Mouse (Mus musculus): ENCODE data around the gene Zfp213. TPM values are rescaled to one million over a fixed set of nuclear protein-coding genes. Genes with fewer than 3 reads are reported as not detected.
"Not testable (repeated sequence)": the region's sequence is repeated elsewhere in the genome, so short reads cannot be mapped to it uniquely, and the experiment has no call there.

Gene Zfp213
- polyA plus RNA-seq, 1 experiment from 2014 or later = 17.8 TPM

- Histone ChIP-seq H3K27me3 (peaks cover 34% of the 10 kb centered on the region), H3K4me1 (peaks cover 14% of the 10 kb centered on the region)
- not testable (repeated sequence) for H3K4me2 ChIP-seq (replicated peaks); ATAC-seq (ENCODE audit: insufficient number of reproducible peaks, low FRiP score, low TSS enrichment, low read depth); H3K36me3 ChIP-seq; H3K9me3 ChIP-seq (replicated peaks); H3K4me3 ChIP-seq (replicated peaks); H3K9ac ChIP-seq; H3K27ac ChIP-seq (replicated peaks)
- WGBS = 4% methylated on average over 11 of the region's 23 CpGs
Observed at GRCm38 (mm10) chr17:23533591-23534490, 30.2 kb downstream of the Zfp213 start.

- 26% methylated on average over 1 of the region's 1 CpGs for WGBS
- not testable (repeated sequence) for H3K36me3 ChIP-seq; ATAC-seq (ENCODE audit: insufficient number of reproducible peaks, low FRiP score, low TSS enrichment, low read depth)
Observed at GRCm38 (mm10) chr17:23531408-23531807, 32.6 kb downstream of the Zfp213 start.

GRCm38 (mm10) chr17:23522941-23523732 is 40.9 kb downstream of the Zfp213 start:
- H3K9ac ChIP-seq; H3K9me3 ChIP-seq (replicated peaks); H3K27me3 ChIP-seq; H3K36me3 ChIP-seq; ATAC-seq (ENCODE audit: insufficient number of reproducible peaks, low FRiP score, low TSS enrichment, low read depth); H3K4me1 ChIP-seq; H3K4me2 ChIP-seq (replicated peaks); H3K4me3 ChIP-seq (replicated peaks); H3K27ac ChIP-seq (replicated peaks): not testable (repeated sequence)
- WGBS = 70% methylated on average over 30 of the region's 30 CpGs

More at GRCm38 (mm10) chr17:23531408-23531807, 32.6 kb downstream of the Zfp213 start:
- not testable (repeated sequence) for H3K27ac ChIP-seq (replicated peaks); H3K9me3 ChIP-seq (replicated peaks); H3K4me2 ChIP-seq (replicated peaks); H3K4me1 ChIP-seq; H3K9ac ChIP-seq; H3K4me3 ChIP-seq (replicated peaks)
- H3K27me3 ChIP-seq = peaks cover 16% of the 10 kb centered on the region

GRCm38 (mm10) chr17:23518701-23519423 is 45.2 kb downstream of the Zfp213 start:
- Histone ChIP-seq H3K36me3 (no peaks in the 10 kb centered on the region), H3K4me1 (no peaks in the 10 kb centered on the region), H3K4me3 (replicated peaks) (no peak overlapping the region), H3K27ac (replicated peaks) (no peak overlapping the region), H3K9me3 (replicated peaks) (0 out of 2 replicates have a peak, but pooled peaks cover 4% of the 10 kb centered on the region), H3K27me3 (no peaks in the 10 kb centered on the region), H3K4me2 (replicated peaks) (no peak overlapping the region), H3K9ac (no peak overlapping the region)
- WGBS = 67% methylated on average over 2 of the region's 2 CpGs
- ATAC-seq (ENCODE audit: insufficient number of reproducible peaks, low FRiP score, low TSS enrichment, low read depth) = peak; percentile 39; the same call in 1 of the 2 replicates

Other genes starting within 250 kb of the Zfp213 start
- not detected in 2 replicates for gene Vmn2r115, start 220.5 kb downstream of the Zfp213 start, polyA plus RNA-seq (2015; fragmentation: Nextera tagmentation; extraction: Ambion mirVana)
- not detected in 2 replicates for gene Vmn2r116, start 179.6 kb downstream of the Zfp213 start, polyA plus RNA-seq (2015; fragmentation: Nextera tagmentation; extraction: Ambion mirVana)
- not detected in 2 replicates for gene Vmn2r117, start 84.5 kb downstream of the Zfp213 start, polyA plus RNA-seq (2015; fragmentation: Nextera tagmentation; extraction: Ambion mirVana)
- gene Zfp13, start 35.2 kb upstream of the Zfp213 start, polyA plus RNA-seq (2015; fragmentation: Nextera tagmentation; extraction: Ambion mirVana) = 13.4 and 14.1 TPM in 2 replicates
- gene Zscan10, start 36.6 kb upstream of the Zfp213 start, polyA plus RNA-seq (2015; fragmentation: Nextera tagmentation; extraction: Ambion mirVana) = 0.08 and 0.14 TPM in 2 replicates
- gene Mmp25, start 81.0 kb upstream of the Zfp213 start, polyA plus RNA-seq (2015; fragmentation: Nextera tagmentation; extraction: Ambion mirVana) = 0.76 and 0.81 TPM in 2 replicates
- gene Bicdl2, start 96.3 kb upstream of the Zfp213 start, polyA plus RNA-seq (2015; fragmentation: Nextera tagmentation; extraction: Ambion mirVana) = 15.8 and 17.0 TPM in 2 replicates
- 95.7 and 102 TPM in 2 replicates for gene Hcfc1r1, start 109.4 kb upstream of the Zfp213 start, polyA plus RNA-seq (2015; fragmentation: Nextera tagmentation; extraction: Ambion mirVana)
- 42.2 and 42.9 TPM in 2 replicates for gene Thoc6, start 109.6 kb upstream of the Zfp213 start, polyA plus RNA-seq (2015; fragmentation: Nextera tagmentation; extraction: Ambion mirVana)
- 29.5 and 33.2 TPM in 2 replicates for gene Tnfrsf12a, start 113.2 kb upstream of the Zfp213 start, polyA plus RNA-seq (2015; fragmentation: Nextera tagmentation; extraction: Ambion mirVana)
- gene Cldn6, start 115.0 kb upstream of the Zfp213 start, polyA plus RNA-seq (2015; fragmentation: Nextera tagmentation; extraction: Ambion mirVana) = 19.8 and 20.2 TPM in 2 replicates
- gene Cldn9, start 119.8 kb upstream of the Zfp213 start, polyA plus RNA-seq (2015; fragmentation: Nextera tagmentation; extraction: Ambion mirVana) = 13.8 and 18.3 TPM in 2 replicates
- 1.0 and 1.1 TPM in 2 replicates for gene 1520401A03Rik, start 158.5 kb upstream of the Zfp213 start, polyA plus RNA-seq (2015; fragmentation: Nextera tagmentation; extraction: Ambion mirVana)
- 49.6 and 55.8 TPM in 2 replicates for gene Pkmyt1, start 162.1 kb upstream of the Zfp213 start, polyA plus RNA-seq (2015; fragmentation: Nextera tagmentation; extraction: Ambion mirVana)
- 20.9 and 27.2 TPM in 2 replicates for gene Paqr4, start 176.6 kb upstream of the Zfp213 start, polyA plus RNA-seq (2015; fragmentation: Nextera tagmentation; extraction: Ambion mirVana)
- 36.8 and 38.2 TPM in 2 replicates for gene Kremen2, start 181.6 kb upstream of the Zfp213 start, polyA plus RNA-seq (2015; fragmentation: Nextera tagmentation; extraction: Ambion mirVana)
- 71.9 and 72.1 TPM in 2 replicates for gene Flywch1, start 207.4 kb upstream of the Zfp213 start, polyA plus RNA-seq (2015; fragmentation: Nextera tagmentation; extraction: Ambion mirVana)
- 38.3 and 44.0 TPM in 2 replicates for gene Flywch2, start 221.8 kb upstream of the Zfp213 start, polyA plus RNA-seq (2015; fragmentation: Nextera tagmentation; extraction: Ambion mirVana)
- gene Srrm2, start 226.3 kb upstream of the Zfp213 start, polyA plus RNA-seq (2015; fragmentation: Nextera tagmentation; extraction: Ambion mirVana) = 489 and 525 TPM in 2 replicates